Mouse (Mus musculus) limb, embryonic 12.5 days (tissue): ENCODE data around the gene Zhx3. TPM values are rescaled to one million over a fixed set of nuclear protein-coding genes. Genes with fewer than 3 reads are reported as not detected.

Experiments
- ATAC-seq: fragments of 200-750 bp; cut with Nextera tagmentation; 2 replicates; pipeline ENCODE4 v1.8.0; 2017; ENCODE audit warnings: low read depth, moderate TSS enrichment; ENCODE audit not compliant: insufficient number of reproducible peaks, insufficient read depth, low FRiP score, low TSS enrichment
- H3K27ac ChIP-seq: fragments of 300-500 bp; sonication (generic); 2 replicates; pipeline ENCODE4 v1.5.1; 2016; ENCODE audit warnings: mild to moderate bottlenecking, moderate library complexity
- H3K27me3 ChIP-seq: fragments of 300-500 bp; sonication (generic); 2 replicates; pipeline ENCODE4 v1.6.1; 2016; ENCODE audit warnings: mild to moderate bottlenecking, moderate library complexity
- H3K36me3 ChIP-seq: fragments of 300-500 bp; sonication (generic); 2 replicates; pipeline ENCODE4 v1.6.1; 2016; ENCODE audit warnings: mild to moderate bottlenecking, moderate library complexity
- H3K4me1 ChIP-seq: fragments of 300-500 bp; sonication (generic); replicated peaks from 2 replicates; pipeline ENCODE4 v1.6.1; 2016
- H3K4me2 ChIP-seq: fragments of 300-500 bp; sonication (generic); 2 replicates; pipeline ENCODE4 v1.6.1; 2016; ENCODE audit warnings: mild to moderate bottlenecking, moderate library complexity
- H3K4me3 ChIP-seq: fragments of 300-500 bp; sonication (generic); replicated peaks from 2 replicates; pipeline ENCODE4 v1.5.1; 2016; ENCODE audit warnings: mild to moderate bottlenecking
- H3K9ac ChIP-seq: fragments of 300-500 bp; sonication (generic); replicated peaks from 2 replicates; pipeline ENCODE4 v1.6.1; 2016; ENCODE audit warnings: mild to moderate bottlenecking, moderate library complexity
- H3K9me3 ChIP-seq: fragments of 300-500 bp; sonication (generic); 2 replicates; pipeline ENCODE4 v1.6.1; 2016; ENCODE audit warnings: mild to moderate bottlenecking, moderate library complexity
- WGBS: fragments of 180-500 bp; shearing (Covaris S2); methylation state at CpG from one replicate; pipeline ENCODE4 v1.1.7; 2016; 5-methylcytosine and 5-hydroxymethylcytosine counted together
- polyA plus RNA-seq: library from polyadenylated mRNA; unstranded; fragments of >200 nt; fragmentation: Nextera tagmentation; extraction: Ambion mirVana; gene quantifications from 2 replicates; pipeline ENCODE4 v1.2.1, GENCODE M21; 2016

The Zhx3 gene
- polyA plus RNA-seq, 1 experiment from 2014 or later = 10.4 TPM

- no peak overlapping the region for H3K4me2 ChIP-seq
- H3K4me3 ChIP-seq = no peak overlapping the region
- ATAC-seq = no peak
- 87% methylated on average over 1 of the region's 1 CpGs for WGBS
- no peak overlapping the region for H3K27ac ChIP-seq
- H3K36me3 ChIP-seq = no peaks in the 10 kb centered on the region
- H3K9me3 ChIP-seq = no peaks in the 10 kb centered on the region
- H3K4me1 ChIP-seq = no peaks in the 10 kb centered on the region
- no peaks in the 10 kb centered on the region for H3K27me3 ChIP-seq
- no peak overlapping the region for H3K9ac ChIP-seq
Observed at GRCm38 (mm10) chr2:160798206-160798605, 74.6 kb downstream of the Zhx3 start.

DNA sequence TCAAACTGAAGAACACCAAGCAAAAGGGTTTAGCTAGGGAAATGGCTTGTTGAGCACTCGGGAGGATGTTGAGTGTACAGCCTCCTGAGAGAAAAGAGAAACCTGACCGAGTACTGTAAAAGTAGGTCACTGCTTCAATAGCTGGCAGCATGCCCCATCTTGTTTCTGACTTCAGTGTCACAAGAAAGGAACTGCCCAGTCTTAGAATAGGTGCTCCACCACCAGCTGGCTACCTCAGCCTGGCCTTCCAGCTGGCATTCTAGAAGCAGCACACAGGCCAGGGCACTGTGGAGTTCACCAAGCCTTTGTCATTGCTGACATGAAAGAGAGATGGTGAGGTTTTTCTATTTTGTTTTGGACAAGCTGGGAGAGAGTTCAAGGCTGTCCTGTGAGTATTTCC lies 75.8 kb downstream of the Zhx3 start:
- H3K36me3 ChIP-seq = no peaks in the 10 kb centered on the region
- no peaks in the 10 kb centered on the region for H3K27me3 ChIP-seq
- H3K4me1 ChIP-seq = no peaks in the 10 kb centered on the region
- H3K9ac ChIP-seq = no peak overlapping the region
- no peak overlapping the region for H3K4me3 ChIP-seq
- ATAC-seq = no peak
- no peak overlapping the region for H3K27ac ChIP-seq
- no peaks in the 10 kb centered on the region for H3K9me3 ChIP-seq
- WGBS = 81% methylated on average over 2 of the region's 2 CpGs
- H3K4me2 ChIP-seq = no peak overlapping the region

GRCm38 (mm10) chr2:160793117-160793516 lies 79.7 kb downstream of the Zhx3 start:
- no peak for ATAC-seq
- Histone ChIP-seq H3K9ac (no peak overlapping the region), H3K27me3 (no peaks in the 10 kb centered on the region), H3K9me3 (no peaks in the 10 kb centered on the region), H3K36me3 (no peaks in the 10 kb centered on the region), H3K4me1 (no peaks in the 10 kb centered on the region), H3K4me2 (no peak overlapping the region), H3K27ac (no peak overlapping the region), H3K4me3 (no peak overlapping the region)
- 71% methylated on average over 2 of the region's 2 CpGs for WGBS

DNA sequence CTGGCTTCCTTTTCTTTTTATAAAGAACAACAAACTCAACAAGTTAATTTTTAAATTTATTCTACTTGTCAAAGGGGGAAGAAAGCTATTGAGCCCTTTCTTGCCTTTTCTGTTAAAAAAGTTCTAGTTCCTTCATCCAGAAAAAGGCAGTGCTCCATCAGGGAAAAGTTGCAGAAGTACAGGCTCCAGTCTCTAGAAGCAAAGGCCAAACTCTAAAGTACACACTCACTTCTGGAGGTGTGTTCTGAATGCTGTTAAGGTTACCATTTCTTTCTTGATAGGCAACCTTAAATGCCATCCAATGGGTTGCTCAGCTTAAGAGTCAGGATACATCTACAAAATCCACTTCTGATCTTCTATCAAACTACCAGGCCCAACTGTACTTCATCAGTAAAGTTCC lies 83.1 kb downstream of the Zhx3 start:
- no peak overlapping the region for H3K27ac ChIP-seq
- no peak for ATAC-seq
- H3K36me3 ChIP-seq = no peaks in the 10 kb centered on the region
- no peak overlapping the region for H3K9ac ChIP-seq
- H3K27me3 ChIP-seq = no peaks in the 10 kb centered on the region
- H3K4me3 ChIP-seq = no peak overlapping the region
- no peaks in the 10 kb centered on the region for H3K4me1 ChIP-seq
- no peaks in the 10 kb centered on the region for H3K9me3 ChIP-seq
- no peak overlapping the region for H3K4me2 ChIP-seq

DNA sequence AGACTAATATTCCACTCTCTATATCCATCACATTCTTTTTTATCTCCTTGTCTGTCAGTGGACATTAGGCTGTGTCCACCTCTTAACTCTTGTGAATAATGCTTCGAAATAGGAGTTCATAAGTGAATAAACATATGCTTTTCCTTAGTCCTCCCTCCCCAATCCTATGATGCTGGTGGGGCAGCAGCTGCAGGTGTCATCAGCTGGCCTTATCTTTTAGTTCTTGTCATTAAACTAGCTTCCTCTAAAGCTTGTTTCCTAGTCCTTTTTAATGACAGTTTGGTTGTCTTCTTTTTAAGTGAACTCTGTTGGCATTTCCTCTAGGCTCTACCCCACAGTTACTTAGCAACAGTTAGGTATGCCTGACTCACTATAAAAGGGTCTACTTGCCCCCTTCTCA lies 83.8 kb downstream of the Zhx3 start:
- no peaks in the 10 kb centered on the region for H3K4me1 ChIP-seq
- no peak overlapping the region for H3K9ac ChIP-seq
- 97% methylated on average over 1 of the region's 1 CpGs for WGBS
- H3K9me3 ChIP-seq = no peaks in the 10 kb centered on the region
- no peak overlapping the region for H3K4me3 ChIP-seq
- no peaks in the 10 kb centered on the region for H3K36me3 ChIP-seq
- H3K27me3 ChIP-seq = no peaks in the 10 kb centered on the region
- no peak for ATAC-seq
- no peak overlapping the region for H3K4me2 ChIP-seq
- no peak overlapping the region for H3K27ac ChIP-seq

- Histone ChIP-seq H3K4me2 (no peak overlapping the region), H3K27me3 (no peaks in the 10 kb centered on the region), H3K9me3 (no peaks in the 10 kb centered on the region), H3K4me3 (no peak overlapping the region), H3K9ac (no peak overlapping the region), H3K36me3 (peaks cover 9% of the 10 kb centered on the region; the same call in 1 of the 2 replicates), H3K27ac (no peak overlapping the region), H3K4me1 (no peaks in the 10 kb centered on the region)
- WGBS = 63% methylated on average over 1 of the region's 1 CpGs
- ATAC-seq = no peak
Observed at GRCm38 (mm10) chr2:160786333-160786732, 86.5 kb downstream of the Zhx3 start.

DNA sequence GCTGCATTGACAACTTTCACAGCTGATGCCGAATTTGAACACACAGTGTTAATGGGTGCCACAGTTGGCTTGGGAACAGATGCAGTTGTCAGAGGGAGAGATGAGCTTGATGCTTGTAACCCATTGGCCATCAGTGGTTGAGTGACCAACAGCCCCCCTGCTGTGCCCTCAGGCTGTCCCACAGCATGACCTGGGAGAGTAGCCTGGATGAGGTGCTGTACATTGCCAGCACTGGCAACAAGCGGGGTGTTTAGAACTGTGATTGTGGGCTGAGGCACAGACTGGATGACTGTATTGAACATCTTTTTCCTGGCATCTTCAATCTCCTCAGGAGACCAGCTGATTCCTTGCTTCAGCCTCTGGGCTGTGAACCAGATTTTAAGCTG lies 92.0 kb downstream of the Zhx3 start:
- no peak overlapping the region for H3K9ac ChIP-seq
- H3K27me3 ChIP-seq = no peaks in the 10 kb centered on the region
- no peaks in the 10 kb centered on the region for H3K4me1 ChIP-seq
- no peak overlapping the region for H3K27ac ChIP-seq
- ATAC-seq = no peak
- H3K4me2 ChIP-seq = no peak overlapping the region
- 86% methylated on average over 2 of the region's 2 CpGs for WGBS
- peaks cover 28% of the 10 kb centered on the region; the same call in 1 of the 2 replicates for H3K36me3 ChIP-seq
- H3K9me3 ChIP-seq = no peaks in the 10 kb centered on the region
- no peak overlapping the region for H3K4me3 ChIP-seq

DNA sequence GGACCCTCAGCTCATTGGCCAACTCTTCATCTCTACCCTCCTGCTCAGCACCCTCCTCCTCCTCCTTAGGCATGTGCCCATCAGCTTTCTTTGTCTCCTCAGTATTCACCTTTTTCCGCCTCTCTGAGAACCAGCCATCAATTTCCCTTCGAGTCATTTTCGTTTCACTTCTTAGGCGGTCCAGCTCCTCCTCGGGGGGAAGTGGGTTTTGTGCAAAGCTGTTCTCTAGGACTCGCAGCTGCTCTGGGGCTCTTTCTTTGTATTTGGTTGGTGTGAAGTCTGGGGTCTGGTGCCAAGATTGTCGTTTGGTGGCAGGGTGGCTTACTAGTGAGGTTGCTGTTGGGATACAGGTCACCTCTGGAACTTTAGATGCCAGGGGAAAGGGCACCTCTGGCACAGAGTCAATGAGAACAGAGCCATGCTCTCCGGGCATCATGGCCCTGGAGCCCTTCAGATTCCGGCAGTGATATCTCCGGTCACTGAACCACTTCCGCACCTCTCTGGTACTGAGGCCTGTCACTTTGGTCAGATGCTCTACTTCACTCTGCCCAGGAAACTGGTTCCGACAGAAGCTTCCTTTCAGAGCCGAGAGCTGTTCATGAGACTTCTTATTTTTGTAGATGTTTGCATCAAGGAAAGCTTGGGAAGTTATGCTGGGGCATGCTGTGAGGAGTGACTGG lies 92.5 kb downstream of the Zhx3 start:
- Histone ChIP-seq H3K9me3 (no peaks in the 10 kb centered on the region), H3K27ac (no peak overlapping the region), H3K4me3 (no peak overlapping the region), H3K36me3 (peaks cover 28% of the 10 kb centered on the region; the same call in 1 of the 2 replicates), H3K27me3 (no peaks in the 10 kb centered on the region), H3K4me1 (no peaks in the 10 kb centered on the region), H3K4me2 (no peak overlapping the region), H3K9ac (no peak overlapping the region)
- no peak for ATAC-seq
- 93% methylated on average over 13 of the region's 13 CpGs for WGBS

GRCm38 (mm10) chr2:160778034-160778433 lies 94.8 kb downstream of the Zhx3 start:
- H3K9ac ChIP-seq = no peak overlapping the region

GRCm38 (mm10) chr2:160771325-160772276 lies 101.2 kb downstream of the Zhx3 start:
- H3K4me3 ChIP-seq = no peak overlapping the region
- H3K27ac ChIP-seq = no peak overlapping the region
- H3K27me3 ChIP-seq = no peaks in the 10 kb centered on the region
- H3K9me3 ChIP-seq = no peaks in the 10 kb centered on the region
- H3K9ac ChIP-seq = no peak overlapping the region
- no peak overlapping the region for H3K4me2 ChIP-seq
- peaks cover 27% of the 10 kb centered on the region for H3K36me3 ChIP-seq
- 0 out of 2 replicates have a peak, but pooled peaks have one; percentile 15 for ATAC-seq
- WGBS = 88% methylated on average over 8 of the region's 8 CpGs
- H3K4me1 ChIP-seq = no peaks in the 10 kb centered on the region

More at GRCm38 (mm10) chr2:160778034-160778433, 94.8 kb downstream of the Zhx3 start:
- Histone ChIP-seq H3K4me1 (no peaks in the 10 kb centered on the region), H3K27me3 (no peaks in the 10 kb centered on the region), H3K9me3 (no peaks in the 10 kb centered on the region), H3K27ac (no peak overlapping the region), H3K36me3 (peaks cover 28% of the 10 kb centered on the region; the same call in 1 of the 2 replicates), H3K4me2 (no peak overlapping the region), H3K4me3 (no peak overlapping the region)
- WGBS = 83% methylated on average over 2 of the region's 2 CpGs
- no peak for ATAC-seq

DNA sequence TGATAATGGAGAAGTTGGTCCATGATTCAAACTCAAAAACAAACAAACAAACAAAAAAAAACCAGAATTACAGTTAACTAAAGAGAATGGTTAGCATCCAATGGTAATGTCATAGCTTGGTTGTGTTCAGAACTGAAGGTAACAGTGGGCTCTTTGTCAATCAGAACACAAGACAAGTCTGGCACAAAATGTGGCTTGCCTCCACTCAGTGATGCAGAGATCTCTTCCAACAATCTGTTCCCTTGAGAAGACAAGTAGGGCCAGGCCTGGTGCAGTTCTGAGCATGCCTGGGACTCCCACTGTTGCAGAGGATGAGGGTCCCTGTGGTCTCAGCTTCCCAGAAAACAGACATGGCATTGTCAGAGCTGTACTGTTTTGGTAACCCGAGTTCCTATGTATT lies 101.9 kb downstream of the Zhx3 start:
- no peak overlapping the region for H3K4me3 ChIP-seq
- H3K9ac ChIP-seq = no peak overlapping the region
- WGBS = 86% methylated on average over 1 of the region's 1 CpGs
- no peak for ATAC-seq
- no peaks in the 10 kb centered on the region for H3K27me3 ChIP-seq
- no peaks in the 10 kb centered on the region for H3K9me3 ChIP-seq
- no peak overlapping the region for H3K27ac ChIP-seq
- no peaks in the 10 kb centered on the region for H3K4me1 ChIP-seq
- no peak overlapping the region for H3K4me2 ChIP-seq
- H3K36me3 ChIP-seq = peaks cover 34% of the 10 kb centered on the region
